Mouse (Mus musculus): Measurements from ENCODE around the gene Cd83. TPM values are rescaled to one million over a fixed set of nuclear protein-coding genes. Genes with fewer than 3 reads are reported as not detected.

Cd83 gene
- total RNA-seq, 2 experiments from 2014 or later: 9.7 to 12.7 TPM

- DNase-seq (ENCODE audit: low spot score in 2 of 2): no peak
Measured at GRCm38 (mm10) chr13:43805159-43805758, 20.7 kb downstream of the Cd83 start.

DNA sequence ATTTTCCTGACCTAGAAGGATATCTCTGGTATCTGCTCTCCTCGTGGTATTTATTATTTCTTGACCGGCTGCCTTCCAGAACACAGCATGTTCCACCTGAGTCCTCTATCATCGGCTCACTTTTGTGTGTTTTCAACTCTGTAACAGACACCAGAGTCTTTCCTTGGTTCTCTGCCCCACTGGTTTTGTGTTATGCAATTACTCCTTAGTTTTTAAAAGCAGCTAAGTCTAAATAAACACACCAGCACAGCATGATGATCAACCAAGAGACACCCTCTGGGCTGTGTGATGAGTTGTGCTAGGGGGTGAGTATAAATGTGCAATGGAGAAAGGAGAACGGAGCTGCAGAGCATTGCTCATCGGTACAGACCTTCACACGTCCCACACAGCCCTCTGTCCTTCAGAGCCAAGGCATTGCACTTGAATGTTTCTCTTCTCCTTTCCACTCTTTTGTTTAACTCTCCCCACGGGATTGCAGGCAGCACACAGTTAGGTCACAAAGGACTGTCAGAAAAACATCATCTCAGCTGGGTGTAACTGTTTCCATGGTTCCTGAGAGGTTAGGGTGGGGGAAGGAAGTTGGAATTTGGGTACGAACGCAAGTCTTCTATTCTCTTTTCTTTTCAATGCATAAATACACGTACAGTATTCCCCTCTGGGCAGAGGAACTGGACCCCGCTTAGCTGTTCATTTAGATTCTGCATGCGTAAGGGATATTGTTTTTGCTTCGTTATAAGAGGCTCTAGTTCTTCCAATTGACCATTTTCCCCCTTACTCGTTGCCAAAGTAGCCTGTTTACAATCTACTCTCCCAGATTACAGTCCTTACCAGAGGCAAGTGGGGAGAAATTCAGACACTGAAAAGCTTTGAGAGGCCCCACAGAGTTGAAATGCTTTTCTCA lies 22.0 kb downstream of the Cd83 start:
- DNase-seq (ENCODE audit: low spot score in 2 of 2): peak; percentile 8 to 16

GRCm38 (mm10) chr13:43807272-43807675 lies 22.7 kb downstream of the Cd83 start:
- no peak for DNase-seq (ENCODE audit: low spot score in 2 of 2)

DNA sequence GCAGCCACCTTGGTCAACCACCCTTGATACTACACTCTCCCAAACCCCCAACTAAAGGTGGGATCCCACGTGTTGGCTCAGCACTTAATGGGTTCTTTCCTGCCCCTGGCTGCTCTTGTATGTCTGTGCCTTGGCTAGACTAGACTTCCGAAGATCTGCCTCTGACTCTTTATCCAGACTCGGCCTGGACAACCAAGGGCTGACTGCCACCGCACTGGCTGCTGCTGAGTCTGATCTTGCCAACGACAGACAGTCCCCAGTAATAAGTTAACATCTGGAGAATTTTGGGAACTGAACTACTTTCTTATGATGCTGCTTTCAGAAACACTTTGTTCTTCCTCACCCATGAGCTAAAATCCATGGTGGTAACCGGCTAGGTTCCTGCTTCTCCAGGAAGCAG lies 26.0 kb downstream of the Cd83 start:
- DNase-seq (ENCODE audit: low spot score in 2 of 2): no peak

- DNase-seq (ENCODE audit: low spot score in 2 of 2): no peak
Measured at GRCm38 (mm10) chr13:43811835-43812234, 27.3 kb downstream of the Cd83 start.

DNA sequence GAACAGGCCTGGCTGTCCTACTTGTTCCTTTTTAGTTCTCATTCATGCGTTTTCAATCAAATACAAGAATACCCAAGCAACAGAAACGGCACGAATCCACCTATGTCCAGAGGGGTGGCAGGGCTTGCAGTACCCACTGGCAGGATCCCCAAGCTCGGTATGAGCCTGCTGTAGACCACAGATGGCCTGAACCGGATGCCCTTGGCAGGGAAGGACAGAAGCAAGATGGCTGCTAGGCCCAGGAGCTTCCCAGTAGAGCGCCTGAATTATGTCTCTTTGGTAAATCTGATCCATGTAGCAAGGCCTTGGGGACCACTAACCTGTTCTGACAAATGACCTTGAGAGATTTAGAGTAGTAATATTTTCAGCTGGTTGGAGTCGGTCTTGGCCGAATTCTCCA lies 28.9 kb downstream of the Cd83 start:
- DNase-seq (ENCODE audit: low spot score in 2 of 2): no peak

DNA sequence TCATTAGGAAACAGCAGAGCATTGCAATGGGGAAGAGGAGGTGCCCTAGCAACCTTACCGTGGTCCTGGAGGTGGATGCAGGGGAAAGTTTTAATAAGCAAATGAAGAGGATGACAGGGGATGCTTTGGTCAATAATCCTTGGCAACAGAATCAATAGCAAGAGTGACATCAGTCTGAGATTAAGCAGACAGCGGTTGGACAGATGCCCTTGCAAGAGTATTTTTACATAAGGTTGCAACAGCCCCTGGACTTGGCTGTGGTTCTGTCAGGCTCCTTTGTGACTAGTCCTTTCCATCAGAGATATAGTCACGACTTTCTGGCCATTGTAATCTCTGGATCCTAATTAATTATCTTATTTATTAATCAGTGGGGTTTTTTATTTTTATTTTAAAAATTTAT lies 32.9 kb downstream of the Cd83 start:
- DNase-seq (ENCODE audit: low spot score in 2 of 2): no peak

GRCm38 (mm10) chr13:43818307-43819019 lies 33.9 kb downstream of the Cd83 start:
- no peak for DNase-seq (ENCODE audit: low spot score in 2 of 2)

- DNase-seq (ENCODE audit: low spot score in 2 of 2): no peak
Measured at GRCm38 (mm10) chr13:43819020-43819310, 34.4 kb downstream of the Cd83 start.

DNA sequence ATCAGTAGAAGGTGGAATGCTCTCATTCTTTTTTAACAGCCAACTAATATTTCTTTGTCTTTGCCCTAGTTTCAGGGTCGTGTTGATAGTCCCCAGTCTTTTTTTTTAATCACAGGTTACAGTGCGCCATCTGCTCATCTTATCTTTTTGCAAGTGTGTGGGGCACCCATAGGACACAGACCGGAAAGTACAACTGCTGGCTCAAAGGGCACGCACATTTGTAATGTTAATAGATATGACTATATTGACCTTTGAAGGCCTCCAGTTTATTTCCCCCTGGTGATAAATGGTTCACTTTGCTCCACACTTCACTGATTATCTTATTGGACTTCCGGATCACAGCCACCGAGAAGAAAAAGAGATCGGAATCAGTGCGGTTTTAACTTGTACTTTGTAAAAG lies 35.5 kb downstream of the Cd83 start:
- no peak for DNase-seq (ENCODE audit: low spot score in 2 of 2)

DNA sequence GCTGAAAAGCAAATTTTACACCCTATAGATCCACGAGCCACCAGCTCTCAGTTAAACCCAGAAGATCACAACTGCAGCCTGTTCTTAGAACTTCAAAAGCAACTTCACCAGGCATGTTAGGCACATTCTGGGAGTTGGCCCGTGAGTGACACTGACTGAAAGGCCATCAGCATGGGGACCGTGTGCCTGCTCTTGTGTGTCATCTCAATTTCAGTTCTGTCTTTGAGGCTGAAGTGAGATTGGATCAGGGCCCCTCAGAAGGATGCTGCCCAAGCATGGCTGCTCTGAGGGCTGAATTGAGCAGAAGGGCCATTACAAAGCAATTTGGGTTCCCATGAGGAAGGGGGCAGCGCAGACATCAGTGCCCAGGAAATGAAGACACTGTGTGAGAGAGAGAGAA lies 37.7 kb downstream of the Cd83 start:
- no peak for DNase-seq (ENCODE audit: low spot score in 2 of 2)

DNA sequence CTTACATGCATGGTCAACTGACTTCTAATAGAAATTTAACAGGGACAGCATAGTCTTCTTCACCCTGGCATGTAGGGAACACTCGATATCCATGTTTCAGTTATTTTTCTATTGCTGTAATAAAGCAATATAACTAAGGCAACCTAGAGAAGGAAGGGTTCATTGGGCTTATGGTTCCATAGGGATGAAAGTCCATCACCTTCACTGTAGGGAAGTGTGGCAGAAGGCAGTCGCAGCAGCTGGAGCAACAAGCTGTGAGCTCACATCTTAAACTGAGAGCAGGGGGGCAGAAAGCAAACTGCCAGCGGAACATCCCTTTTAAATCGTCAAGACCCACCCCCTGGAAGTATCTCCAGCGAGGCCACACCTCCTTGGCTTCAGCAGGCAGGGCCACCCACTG lies 44.1 kb downstream of the Cd83 start:
- no peak for DNase-seq (ENCODE audit: low spot score in 2 of 2)

GRCm38 (mm10) chr13:43830892-43831673 lies 46.5 kb downstream of the Cd83 start:
- DNase-seq (ENCODE audit: low spot score in 2 of 2): no peak

GRCm38 (mm10) chr13:43832731-43833130 lies 48.2 kb downstream of the Cd83 start:
- no peak for DNase-seq (ENCODE audit: low spot score in 2 of 2)

DNA sequence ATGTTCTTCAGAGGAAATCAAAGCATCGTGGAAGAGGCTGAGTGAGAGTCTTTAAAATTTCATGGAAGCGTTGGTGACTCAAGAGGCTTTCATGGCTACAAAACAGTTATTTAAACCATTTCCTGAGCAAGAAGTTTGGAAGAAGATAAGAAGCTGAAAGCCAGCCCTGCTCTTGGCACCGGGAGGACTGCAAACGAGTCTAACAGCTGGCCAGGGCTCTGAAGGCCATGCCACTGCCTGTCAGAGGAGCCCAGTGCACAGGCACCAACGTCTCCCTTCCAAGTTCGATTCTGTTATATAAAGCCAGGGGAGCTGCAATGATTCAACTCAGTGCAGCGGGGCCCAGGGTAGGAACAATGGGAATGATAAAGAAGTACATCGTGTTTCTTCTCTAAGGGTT lies 51.8 kb downstream of the Cd83 start:
- DNase-seq (ENCODE audit: low spot score in 2 of 2): no peak

GRCm38 (mm10) chr13:43837812-43838211 lies 53.2 kb downstream of the Cd83 start:
- DNase-seq (ENCODE audit: low spot score in 2 of 2): no peak

DNA sequence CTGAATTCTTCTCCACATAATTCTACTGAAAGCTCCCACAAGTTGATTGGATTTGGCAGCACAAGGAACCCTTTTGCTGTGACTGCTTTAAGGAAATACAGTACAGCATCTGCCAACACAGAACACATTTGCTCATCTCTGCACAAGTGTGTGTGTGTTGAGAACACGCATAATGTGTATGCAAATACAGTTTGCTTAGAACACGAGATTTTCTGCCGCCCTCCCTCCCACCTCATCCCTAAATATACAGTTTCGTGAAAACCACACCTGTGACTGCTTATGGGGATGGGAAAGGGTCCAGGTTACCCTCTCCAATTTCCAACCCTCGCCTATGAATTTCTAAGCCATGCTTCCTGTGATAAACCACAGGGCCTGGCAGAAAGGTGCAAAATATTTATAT lies 60.6 kb downstream of the Cd83 start:
- DNase-seq (ENCODE audit: low spot score in 2 of 2): no peak

GRCm38 (mm10) chr13:43847186-43847585 lies 62.6 kb downstream of the Cd83 start:
- DNase-seq (ENCODE audit: low spot score in 2 of 2): no peak

GRCm38 (mm10) chr13:43849816-43850215 lies 65.2 kb downstream of the Cd83 start:
- DNase-seq (ENCODE audit: low spot score in 2 of 2): no peak

DNA sequence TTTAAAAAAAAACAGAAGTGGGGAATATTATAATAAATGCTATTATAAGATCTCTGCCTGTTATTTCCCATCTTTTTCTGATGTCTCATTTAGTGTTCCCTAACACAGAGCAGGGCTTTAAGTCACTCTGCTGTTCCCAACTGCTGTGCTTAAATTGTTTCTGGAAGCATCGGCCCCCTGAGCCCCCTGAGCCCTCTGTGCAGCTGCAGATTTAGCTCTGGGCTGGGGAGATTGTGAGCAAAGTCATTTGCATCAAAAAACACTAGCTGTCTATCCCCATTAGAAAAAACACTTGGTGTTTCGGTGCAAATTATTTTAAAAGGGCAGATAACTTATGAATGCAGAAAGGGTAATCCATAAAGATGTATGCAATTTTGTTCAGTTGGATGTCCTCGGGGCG lies 66.5 kb downstream of the Cd83 start:
- DNase-seq (ENCODE audit: low spot score in 2 of 2): no peak
